Mouse (Mus musculus) heart, adult 8-10 months (tissue): ENCODE measurements at regions not wholly inside any gene's neighbourhood (a gene's known extent, or its start where the extent isn't known, plus 50 kb on each side); places are given as distances from the start of the nearest gene placed in this dataset.

ENCODE experiments used
- DNase-seq: peaks from one replicate; pipeline ENCODE4 v3.0.0; 2022; ENCODE audit warnings: low spot score

GRCm38 (mm10) chr11:111443381-111443780 lies 377.4 kb downstream of the Kcnj2 start:
- no peak for DNase-seq

- no peak for DNase-seq
Observed at GRCm38 (mm10) chr11:111444791-111445190, 378.8 kb downstream of the Kcnj2 start.

- peak; percentile 39 for DNase-seq
Observed at GRCm38 (mm10) chr11:111445764-111446163, 379.8 kb downstream of the Kcnj2 start.

DNA sequence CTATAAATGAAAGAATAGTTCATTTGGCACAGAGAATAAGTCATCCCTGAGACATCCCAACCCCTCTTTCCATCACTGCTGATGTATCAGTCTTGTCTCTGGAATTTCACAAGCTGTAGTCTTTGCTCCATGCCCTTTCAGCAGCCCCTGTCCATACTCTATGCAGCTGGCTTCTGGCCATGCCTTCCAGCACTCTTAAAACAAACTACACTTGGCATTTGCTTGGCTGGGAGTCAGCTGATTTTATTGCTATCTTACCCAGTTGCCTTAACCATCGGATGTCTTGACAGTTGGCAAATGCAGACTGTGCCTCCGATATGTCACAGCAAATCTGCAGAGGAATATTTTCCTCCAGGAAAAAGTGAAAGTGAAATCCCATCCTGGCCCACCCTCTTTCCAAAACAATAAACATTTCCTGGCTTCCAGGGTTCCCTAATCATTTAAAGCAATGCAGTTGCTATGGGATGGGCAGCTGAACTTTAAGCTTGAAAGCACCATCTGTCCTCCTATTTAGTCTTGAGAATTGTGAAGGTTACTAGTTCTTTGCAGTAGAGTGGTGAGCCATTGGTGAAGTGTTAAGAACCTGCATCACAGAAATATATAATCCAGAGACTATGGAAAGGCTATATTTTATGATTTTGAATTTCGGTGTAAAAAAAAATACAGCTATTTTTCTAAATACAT lies 385.0 kb downstream of the Kcnj2 start:
- DNase-seq: no peak

DNA sequence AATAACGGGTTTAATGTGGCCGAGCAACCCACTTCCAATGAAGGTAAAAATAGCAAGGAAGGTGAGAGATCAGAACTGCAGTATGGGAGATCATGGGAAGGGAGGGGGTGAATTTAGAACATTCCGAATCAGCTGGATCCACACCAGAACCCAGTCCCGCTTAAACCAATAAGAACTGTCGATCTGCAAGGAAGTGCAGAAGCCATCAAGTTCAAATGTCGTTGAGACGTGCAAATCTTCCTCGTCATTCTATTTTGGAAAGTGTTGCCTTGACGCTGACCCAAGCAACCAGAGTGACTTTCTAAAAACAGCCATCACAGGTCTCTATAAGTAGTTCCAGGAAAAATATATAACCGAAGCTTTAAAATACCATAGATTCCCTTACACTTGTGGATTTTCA lies 394.1 kb downstream of the Kcnj2 start:
- DNase-seq: peak; percentile 9

DNA sequence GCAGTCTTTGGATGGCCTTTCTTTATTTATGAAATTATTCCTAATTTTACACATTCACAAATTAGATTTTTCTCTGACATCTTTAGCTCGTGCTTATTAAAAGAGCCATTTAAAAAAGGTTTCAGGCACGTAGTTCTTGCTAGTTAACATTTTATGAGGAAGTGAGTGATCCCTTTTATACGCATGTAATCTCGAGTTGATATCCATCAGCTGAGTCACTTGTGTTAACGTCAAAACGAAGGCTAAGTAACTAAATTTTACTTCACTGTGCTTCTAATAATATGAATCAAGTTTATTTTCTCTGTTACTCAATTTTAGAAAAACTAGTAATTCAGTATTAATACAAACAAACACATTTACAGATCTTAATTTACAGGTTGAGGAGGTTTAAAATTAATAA lies 419.0 kb downstream of the Kcnj2 start:
- no peak for DNase-seq

DNA sequence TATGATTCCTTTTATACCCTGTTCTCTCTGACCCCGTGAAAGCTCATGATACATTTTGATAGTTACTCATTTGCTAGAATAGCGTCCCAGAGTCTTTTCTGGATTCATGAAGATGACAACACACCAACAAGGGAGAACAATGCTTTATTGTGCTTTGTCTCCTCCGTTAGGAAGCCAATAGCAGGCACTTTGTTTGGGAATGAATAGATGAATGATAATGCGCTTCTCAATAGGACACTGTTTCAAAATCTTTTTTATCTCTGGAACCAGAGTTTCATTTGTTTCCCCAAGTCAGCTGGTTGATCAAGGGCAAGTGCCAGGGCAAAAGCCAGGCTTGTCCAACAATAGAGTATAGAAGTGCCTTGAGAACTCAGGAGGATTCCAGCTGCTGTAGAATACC lies 446.5 kb downstream of the Kcnj2 start:
- DNase-seq: no peak

DNA sequence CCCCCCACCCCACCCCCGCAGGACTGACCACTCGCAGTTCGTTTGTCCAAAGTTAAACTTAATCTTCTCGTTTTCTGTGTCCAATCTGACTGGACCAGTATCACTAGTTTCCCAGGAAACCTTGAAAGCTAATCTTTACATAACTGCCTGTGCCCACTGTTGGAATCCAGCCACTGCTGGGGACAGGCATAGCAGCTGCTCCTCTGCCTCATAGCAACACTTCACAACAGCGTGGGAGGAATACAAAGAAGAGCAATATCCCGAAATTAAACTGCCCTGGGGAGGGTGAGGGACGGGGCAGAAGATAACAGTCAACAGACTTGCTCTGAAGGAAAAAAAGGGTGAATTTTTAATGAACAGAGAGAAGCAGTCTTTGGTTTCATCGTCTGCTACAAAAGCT lies 456.8 kb downstream of the Kcnj2 start:
- DNase-seq: no peak

GRCm38 (mm10) chr11:111523465-111523864 lies 457.5 kb downstream of the Kcnj2 start:
- DNase-seq: peak; percentile 48

GRCm38 (mm10) chr11:111526010-111526742 lies 460.2 kb downstream of the Kcnj2 start:
- DNase-seq: no peak

- no peak for DNase-seq
Observed at GRCm38 (mm10) chr11:111529591-111529990, 463.6 kb downstream of the Kcnj2 start.

GRCm38 (mm10) chr11:111530912-111531311 lies 464.9 kb downstream of the Kcnj2 start:
- DNase-seq: no peak

DNA sequence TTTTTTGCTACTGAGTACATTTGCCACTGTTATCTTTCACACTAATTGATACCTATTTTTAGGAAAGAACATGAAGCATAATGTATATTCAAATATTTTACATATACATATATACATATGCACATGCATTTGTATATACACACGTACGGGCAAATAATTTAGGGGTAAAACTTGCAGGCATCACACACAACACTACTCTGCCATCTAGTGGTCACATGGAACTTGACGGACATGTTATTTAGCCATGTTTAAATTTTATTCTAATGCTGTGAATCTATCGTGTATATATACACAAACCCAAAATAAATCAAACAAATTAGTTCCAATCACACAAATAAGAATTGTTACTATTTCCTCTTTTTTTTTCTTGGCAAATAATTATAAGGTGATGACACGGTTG lies 466.5 kb downstream of the Kcnj2 start:
- peak; percentile 7 for DNase-seq

GRCm38 (mm10) chr11:111536040-111536836 lies 470.3 kb downstream of the Kcnj2 start:
- DNase-seq: peak; percentile 35

DNA sequence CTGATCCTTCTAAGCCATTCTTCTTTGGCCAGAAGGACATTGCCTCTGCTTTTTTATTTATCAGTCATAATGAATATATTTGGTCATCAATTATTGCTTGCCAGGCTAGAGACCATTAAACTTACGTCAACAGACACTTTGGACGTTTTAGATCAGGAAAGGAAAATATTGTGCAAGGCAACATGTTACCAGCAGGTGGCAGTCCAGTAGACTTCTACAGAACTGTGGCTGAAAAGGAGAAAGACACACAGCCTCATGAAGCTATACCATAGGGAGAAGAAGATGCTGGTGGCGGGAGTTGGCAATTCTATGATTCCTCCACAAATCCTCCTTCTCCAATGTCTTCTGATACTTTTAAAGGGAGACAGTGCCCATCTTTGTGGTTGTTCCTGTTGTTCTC lies 471.7 kb downstream of the Kcnj2 start:
- DNase-seq: peak; percentile 41

DNA sequence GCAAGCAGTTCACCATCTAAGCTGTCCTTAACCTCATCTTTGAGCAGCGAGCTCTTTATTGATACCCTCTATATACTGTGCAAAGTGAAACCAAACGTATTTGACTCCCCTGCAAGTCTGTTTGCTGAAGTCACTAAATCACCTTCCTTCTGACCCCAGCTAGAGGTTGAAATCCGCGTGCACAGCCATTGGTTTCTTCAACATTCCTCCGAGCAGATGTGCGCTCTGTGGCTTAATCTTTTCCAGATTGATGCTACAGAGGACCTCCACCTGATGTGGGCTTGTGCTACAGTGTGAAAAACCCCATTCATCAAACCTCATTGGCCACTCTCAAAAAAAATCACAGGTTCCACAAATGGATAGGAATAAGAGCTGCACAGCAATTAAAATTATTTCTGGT lies 474.0 kb downstream of the Kcnj2 start:
- DNase-seq: no peak

GRCm38 (mm10) chr11:111545291-111545690 lies 479.3 kb downstream of the Kcnj2 start:
- no peak for DNase-seq

DNA sequence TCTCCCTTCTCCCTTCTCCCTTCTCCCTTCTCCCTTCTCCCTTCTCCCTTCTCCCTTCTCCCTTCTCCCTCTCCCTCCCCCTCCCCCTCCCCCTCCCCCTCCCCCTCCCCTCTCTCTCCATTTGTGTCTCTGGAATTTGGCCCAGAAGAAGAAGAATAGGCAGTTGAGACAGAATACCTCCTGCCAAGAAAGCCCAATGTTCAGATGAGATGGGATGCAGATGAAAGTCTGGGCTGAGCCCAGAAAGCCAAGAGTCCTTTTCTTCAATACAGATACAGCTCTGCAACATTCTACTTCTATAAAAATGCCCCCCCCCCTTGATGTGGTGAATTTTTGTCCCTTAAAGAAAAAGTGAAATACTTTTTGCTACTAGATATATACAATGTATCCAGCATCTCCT lies 489.2 kb downstream of the Kcnj2 start:
- no peak for DNase-seq

- DNase-seq: no peak
Observed at GRCm38 (mm10) chr11:111555615-111556014, 489.7 kb downstream of the Kcnj2 start.

DNA sequence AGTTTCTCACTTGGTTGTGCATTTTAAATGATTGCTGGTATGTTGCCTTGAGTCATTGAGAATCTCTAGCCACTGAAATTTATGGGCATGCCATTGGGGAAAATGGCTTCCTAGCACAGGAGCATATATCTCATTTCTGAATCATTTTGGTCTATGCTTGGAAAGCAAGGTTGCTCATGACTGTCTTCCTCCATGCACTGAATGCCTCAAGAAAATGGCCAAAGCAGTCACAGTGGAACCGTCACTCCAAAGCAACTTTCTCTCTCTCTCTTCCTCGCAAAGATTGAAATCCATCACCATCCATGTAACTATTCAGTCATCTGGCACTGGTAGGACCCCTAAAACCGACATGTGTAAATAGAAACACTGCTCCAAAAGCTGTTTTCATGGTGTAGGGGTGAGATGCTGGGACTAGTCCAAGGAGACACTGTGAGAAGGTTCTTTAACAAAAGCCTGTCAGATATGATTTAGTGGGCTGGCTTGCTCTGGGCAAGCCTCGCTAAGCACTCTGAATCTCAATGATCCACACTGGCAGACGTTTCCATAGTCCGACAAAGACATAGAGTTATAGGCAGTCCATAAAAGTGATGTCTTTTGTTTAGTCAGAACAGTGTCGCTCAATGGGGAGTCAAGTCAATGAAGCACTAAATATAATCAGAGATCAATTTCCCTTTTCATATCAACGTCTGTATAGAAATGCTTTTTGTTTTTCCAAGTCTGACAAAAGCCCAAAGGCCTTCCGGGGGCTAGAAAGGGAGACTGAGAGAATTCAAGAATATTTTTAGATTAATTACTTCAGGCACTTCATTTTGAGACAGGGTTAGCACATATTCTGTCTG lies 492.6 kb downstream of the Kcnj2 start:
- no peak for DNase-seq

- no peak for DNase-seq
Observed at GRCm38 (mm10) chr11:111563171-111563570, 497.2 kb downstream of the Kcnj2 start.

- DNase-seq: no peak
Observed at GRCm38 (mm10) chr11:111568041-111568440, 502.1 kb downstream of the Kcnj2 start.
